Mouse (Mus musculus): ENCODE results near the gene Hsdl1.

DNA sequence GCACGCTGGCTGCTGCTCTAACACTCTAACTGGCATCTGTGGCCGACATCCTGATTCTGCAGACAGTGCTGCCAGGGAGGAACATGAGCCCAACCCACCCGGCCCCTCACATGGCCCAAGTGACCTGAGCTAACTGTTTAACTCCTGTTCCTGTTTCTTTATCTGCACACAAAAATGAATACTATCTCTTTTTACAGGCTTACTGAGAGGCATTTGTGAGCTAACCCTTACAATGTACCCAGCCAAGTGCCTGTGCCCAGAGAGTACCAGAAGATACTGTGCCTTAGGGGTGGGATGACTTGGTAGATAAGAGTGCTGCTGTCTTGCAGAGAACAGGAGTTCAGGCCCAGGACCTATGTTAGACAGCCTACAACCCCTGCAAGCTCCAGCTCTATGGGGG is 60.0 kb downstream of the Hsdl1 start:
- TF ChIP-seq CTCF (IDR thresholded peaks at IDR 0.05; ENCODE audit: control insufficient read depth, insufficient read depth, insufficient replicate concordance, low read depth, low read length) (no peak), POLR2A (IDR thresholded peaks at IDR 0.05; ENCODE audit: control insufficient read depth, low read depth, low read length) (no peak)

All from testis, adult 2 months (tissue).